9 mouse cellular contexts compared by ENCODE assay signal in the genomic region with DNA sequence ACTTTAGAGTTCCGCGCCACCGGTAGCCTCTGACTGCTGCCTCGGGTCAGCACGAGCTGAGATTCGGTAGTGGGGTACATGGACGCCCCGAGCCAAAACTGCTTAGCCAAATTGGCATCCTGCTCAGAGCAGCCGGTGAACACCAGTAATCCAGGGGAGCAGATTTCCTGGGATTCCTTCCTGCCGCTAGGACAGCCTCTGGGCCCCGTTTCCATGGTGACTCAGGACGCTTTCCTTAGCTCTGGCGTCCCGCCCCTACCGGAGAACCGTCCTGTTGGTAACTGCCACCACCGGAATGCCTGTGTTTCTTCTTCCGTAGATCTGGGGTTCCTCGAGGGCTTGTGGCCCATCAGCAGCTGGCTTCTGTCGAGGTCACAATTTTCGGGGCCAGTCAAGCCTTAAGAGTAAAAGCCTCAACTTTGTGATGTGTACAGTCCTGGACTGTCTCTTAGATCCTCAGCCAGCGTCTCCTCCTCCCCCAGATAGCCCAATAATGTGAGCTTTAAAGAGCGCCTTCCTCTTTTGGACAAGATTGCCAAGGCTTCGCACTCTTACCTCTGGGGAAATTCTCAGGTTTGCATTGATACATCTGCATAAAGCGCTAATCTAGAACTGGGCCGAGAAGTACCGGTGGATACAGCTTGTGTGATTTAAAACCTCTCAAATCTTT. TPM values are rescaled to one million over a fixed set of nuclear protein-coding genes. Genes with fewer than 3 reads are reported as not detected.
DNase-seq lines count a peak whose midpoint lies in the region; ATAC-seq and TF ChIP-seq lines count a peak whose summit lies in the region.
"Had no signal": no experiment of that assay in that cellular context is flagged by ENCODE, and none has a peak within 500 bp of the region (broad histone marks: within the 10 kb centered on the region; RNA-seq: fewer than 3 reads in every experiment).

A gene (minus strand): TSS at position 323 of the 670 bp plus-strand sequence.

- H3K4me3 ChIP-seq in heart, adult 2 months, result no peak within 1 kb of the TSS; the same call in 1 of the 2 replicates
- no peak within 1 kb of the TSS for H3K4me3 ChIP-seq in intestine, postnatal 0 days (ENCODE audit: low read depth, low read length)
- H3K4me3 ChIP-seq in midbrain, postnatal 0 days (ENCODE audit: low read depth, low read length), result peak within 1 kb of the TSS; percentile 63; the same call in 1 of the 2 replicates

- intact Hi-C loops in heart, adult 2 months (cut with DNase I), result no loop called here

- H3K4me2 ChIP-seq in intestine, postnatal 0 days (replicated peaks; ENCODE audit: low read depth), result peak within 1 kb of the TSS; percentile 53
- H3K4me2 ChIP-seq in midbrain, postnatal 0 days (ENCODE audit: low read depth, low read length, poor library complexity, severe bottlenecking), result peak within 1 kb of the TSS; percentile 100

- WGBS in heart, adult 2 months, result 24% methylated on average over 27 of the region's 27 CpGs
- 15% methylated on average over 27 of the region's 27 CpGs for whole genome bisulfite sequencing in intestine, postnatal 0 days
- 9% methylated on average over 27 of the region's 27 CpGs for WGBS in midbrain, postnatal 0 days

- TF ChIP-seq CTCF in heart, adult 2 months (IDR thresholded peaks at IDR 0.05), result no peak
- peak; percentile 42 for TF ChIP-seq CTCF in intestine, postnatal 0 days (IDR thresholded peaks at IDR 0.05; ENCODE audit: low read depth)
- TF ChIP-seq CTCF in midbrain, postnatal 0 days (IDR thresholded peaks at IDR 0.05), result peak; percentile 26

- TF ChIP-seq POLR2A in heart, adult 2 months (IDR thresholded peaks at IDR 0.05; ENCODE audit: insufficient read depth, low read depth, low read length), result no peak

- 0 out of 2 replicates have a peak, but pooled peaks have one; percentile 63 for ATAC-seq in intestine, postnatal 0 days
- peak; percentile 58; the same call in 1 of the 2 replicates for ATAC-seq in midbrain, postnatal 0 days (ENCODE audit: low FRiP score)

- peaks cover 2% of the 10 kb centered on the region for H3K27me3 ChIP-seq in heart, adult 2 months (ENCODE audit: control insufficient read depth, insufficient read depth, low read length)
- H3K27me3 ChIP-seq in intestine, postnatal 0 days (replicated peaks; ENCODE audit: control insufficient read depth, insufficient read depth, low read length), result peaks cover 16% of the 10 kb centered on the region
- no peaks in the 10 kb centered on the region for H3K27me3 ChIP-seq in midbrain, postnatal 0 days (ENCODE audit: insufficient read depth, low read length)

- no peaks in the 10 kb centered on the region for H3K4me1 ChIP-seq in heart, adult 2 months (ENCODE audit: control insufficient read depth, insufficient read depth, low read length)
- H3K4me1 ChIP-seq in intestine, postnatal 0 days (replicated peaks; ENCODE audit: control insufficient read depth, insufficient read depth, low read length), result no peaks in the 10 kb centered on the region; the same call in 1 of the 2 replicates
- peaks cover 5% of the 10 kb centered on the region; the same call in 1 of the 2 replicates for H3K4me1 ChIP-seq in midbrain, postnatal 0 days (ENCODE audit: insufficient read depth, low read length)

- no peak within 1 kb of the TSS for H3K9ac ChIP-seq in heart, adult 2 months (ENCODE audit: low read depth, low read length)
- no peak within 1 kb of the TSS for H3K9ac ChIP-seq in intestine, postnatal 0 days (ENCODE audit: low read depth, low read length)
- H3K9ac ChIP-seq in midbrain, postnatal 0 days (replicated peaks; ENCODE audit: low read length, poor library complexity, severe bottlenecking), result no peak within 1 kb of the TSS

- no peak for TF ChIP-seq EP300 in heart, adult 2 months (IDR thresholded peaks at IDR 0.05; ENCODE audit: insufficient read depth, low read depth, low read length)

- H3K36me3 ChIP-seq in heart, adult 2 months (ENCODE audit: control insufficient read depth, insufficient read depth, low read length), result no peaks in the 10 kb centered on the region; the same call in 1 of the 2 replicates
- no peaks in the 10 kb centered on the region for H3K36me3 ChIP-seq in intestine, postnatal 0 days (ENCODE audit: control insufficient read depth, insufficient read depth)
- no peaks in the 10 kb centered on the region for H3K36me3 ChIP-seq in midbrain, postnatal 0 days (ENCODE audit: insufficient read depth, low read length)

- no peak within 1 kb of the TSS for H3K27ac ChIP-seq in heart, adult 2 months
- H3K27ac ChIP-seq in intestine, postnatal 0 days (ENCODE audit: low read depth, low read length), result no peak within 1 kb of the TSS
- H3K27ac ChIP-seq in midbrain, postnatal 0 days (ENCODE audit: low read depth, low read length), result no peak within 1 kb of the TSS

- H3K79me2 ChIP-seq in heart, adult 2 months (replicated peaks; ENCODE audit: control insufficient read depth, insufficient read depth, low read length), result no peaks in the 10 kb centered on the region

- peak; percentile 8 to 38 for DNase-seq in left cerebral cortex, adult 18-20 months (ENCODE audit: low spot score in 2 of 2)
- no peak for DNase-seq in left cerebral cortex, adult 11 months (ENCODE audit: low spot score)
- peak; percentile 52 to 70 for DNase-seq in cerebellum, postnatal 25 days
- peak; percentile 36 to 41 for DNase-seq in heart, adult 2 months
- DNase-seq in liver (peak; percentile 49), adipocyte (ENCODE audit: low spot score) (no peak)
- DNase-seq in midbrain, postnatal 0 days (ENCODE audit: low spot score), result peak; percentile 69

- no peaks in the 10 kb centered on the region for H3K9me3 ChIP-seq in intestine, postnatal 0 days (ENCODE audit: control insufficient read depth)
- H3K9me3 ChIP-seq in midbrain, postnatal 0 days (ENCODE audit: low read length), result no peaks in the 10 kb centered on the region

RNA-seq across cellular contexts. Expression of the gene that starts here (rescaled TPM):
- total RNA-seq in left cerebral cortex, adult 18-20 months (2021), result not detected
- total RNA-seq in heart, adult 2 months (2021), result not detected
- polyA plus RNA-seq in heart, adult 2 months (2012; rRNA removed), result 0.12 TPM in 1 of 2 replicates, not detected in the other
- polyA plus RNA-seq in intestine, postnatal 0 days (2015; fragmentation: Nextera tagmentation; extraction: Ambion mirVana), result not detected in 2 replicates
- not detected in 2 replicates for total RNA-seq in midbrain, postnatal 0 days (2014; rRNA removed)
- polyA plus RNA-seq in midbrain, postnatal 0 days (2015; fragmentation: Nextera tagmentation; extraction: Ambion mirVana), result 0.47 and 0.80 TPM in 2 replicates
- total RNA-seq: MEL had no signal

Comparison
In these comparisons a context has a peak if more than half of its experiments do, and no peak if none do; other contexts are left out.
1. Peak in DNase-seq in left cerebral cortex, adult 18-20 months; RNA of the gene not detected or under 1 TPM.
2. Peak in DNase-seq in heart, adult 2 months; RNA of the gene not detected or under 1 TPM.
3. Peak in ATAC-seq and H3K4me2 ChIP-seq in intestine, postnatal 0 days; RNA of the gene not detected or under 1 TPM.
4. Peak in DNase-seq, ATAC-seq, H3K4me3 ChIP-seq and H3K4me2 ChIP-seq in midbrain, postnatal 0 days; RNA of the gene not detected or under 1 TPM.
5. DNase-seq: peak in cerebellum, postnatal 25 days (2 of 2) and liver (single experiment); none in left cerebral cortex, adult 11 months (single experiment) and adipocyte (single experiment).